Comparison of ENCODE assay signal across 11 mouse cellular contexts in the genomic region with DNA sequence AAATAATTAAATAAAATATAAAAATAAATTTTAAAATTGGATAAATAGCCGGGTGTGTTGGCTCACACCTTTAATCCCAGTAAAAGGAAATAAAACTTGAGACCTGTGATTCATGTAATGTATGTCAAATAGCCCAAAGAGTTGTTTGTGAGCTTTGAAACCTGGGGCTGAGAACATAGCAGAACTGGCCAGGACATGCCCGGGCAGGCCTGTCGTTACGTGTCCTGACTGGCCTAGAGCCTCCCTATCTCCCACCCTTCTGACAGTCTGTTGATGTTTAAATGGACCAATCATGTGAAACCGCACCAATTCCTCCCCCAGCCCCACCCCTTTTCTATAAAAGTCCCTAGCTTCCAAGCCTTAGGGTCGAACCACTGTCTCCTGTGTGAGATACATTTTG. TPM values are rescaled to one million over a fixed set of nuclear protein-coding genes. Genes with fewer than 3 reads are reported as not detected.
A peak's percentile ranks its signal among the peaks of the same experiment; 100 is the strongest.
DNase-seq lines count a peak whose midpoint lies in the region; TF ChIP-seq lines count a peak whose summit lies in the region.
"Not testable (repeated sequence)": the region's sequence is repeated elsewhere in the genome, so short reads cannot be mapped to it uniquely, and the experiment has no call there.
"Had no signal": no experiment of that assay in that cellular context is flagged by ENCODE, and none has a peak within 500 bp of the region (broad histone marks: within the 10 kb centered on the region; RNA-seq: fewer than 3 reads in every experiment).

No protein-coding gene starts in this region.

- H3K79me2 ChIP-seq in CH12.LX (replicated peaks; ENCODE audit: control insufficient read depth, extremely low read depth, insufficient read depth, poor library complexity, severe bottlenecking): not testable (repeated sequence)

- not testable (repeated sequence) for H3K9ac ChIP-seq in CH12.LX (ENCODE audit: insufficient read depth, low read depth); ES-Bruce4 (ENCODE audit: low read depth, poor library complexity, severe bottlenecking); ES-E14 (ENCODE audit: insufficient read depth, low read depth, low read length, poor library complexity, severe bottlenecking)

- in situ Hi-C loops in CH12.LX (cut with MboI; ENCODE audit: low pct_ligation_motif_present, low pct_unique_long_range_greater_than_20kb, low sequenced_read_pairs); ES-E14 (cut with MboI; ENCODE audit: low sequenced_read_pairs in 2 of 2, unreplicated experiment in 2 of 2): not testable (repeated sequence)

- H3K27me3 ChIP-seq in CH12.LX (replicated peaks); ES-Bruce4 (ENCODE audit: control insufficient read depth, insufficient read depth, low read length, poor library complexity, severe bottlenecking): not testable (repeated sequence)

- H3K4me1 ChIP-seq in CH12.LX (ENCODE audit: control insufficient read depth in 1 of 2, insufficient read depth in 2 of 2); ES-Bruce4 (ENCODE audit: control insufficient read depth, insufficient read depth, low read length): not testable (repeated sequence)
- H3K4me1 ChIP-seq in ES-E14 (ENCODE audit: control insufficient read depth in 2 of 2, insufficient read depth in 2 of 2, low read length in 2 of 2, poor library complexity in 1 of 2): peaks cover 5 to 22% of the 10 kb centered on the region in 2 experiments; a peak in 3 of 4 replicates

- DNase-seq in CH12.LX (ENCODE audit: extremely low read depth) (peak; percentile 31), ES-CJ7 (ENCODE audit: low read depth, low spot score) (peak; percentile 70), R1 (ENCODE audit: low read depth, low spot score) (peak; percentile 69), ZHBTc4 (ENCODE audit: low read depth, low spot score) (peak; percentile 87)
- not testable (repeated sequence) for DNase-seq in ES-E14 (ENCODE audit: low read depth, low spot score)

- TF ChIP-seq CTCF in CH12.LX (conservative IDR thresholded peaks at IDR 0.05 in 1 of 2, IDR thresholded peaks at IDR 0.05 in 1 of 2; ENCODE audit: low read depth in 2 of 2, low read length in 2 of 2); ES-Bruce4 (IDR thresholded peaks at IDR 0.05; ENCODE audit: low read depth, low read length): not testable (repeated sequence)

- H3K4me3 ChIP-seq in CH12.LX (replicated peaks in 1 of 3; ENCODE audit: low read depth in 2 of 3, low read length in 2 of 3, poor library complexity in 1 of 3); ES-Bruce4 (ENCODE audit: low read depth, low read length); ES-E14 (ENCODE audit: insufficient read depth in 1 of 2, low read depth in 1 of 2, low read length in 2 of 2, poor library complexity in 1 of 2, severe bottlenecking in 1 of 2): not testable (repeated sequence)

- dilution Hi-C loops in CH12.LX (cut with MboI; ENCODE audit: extremely low pct_ligation_motif_present, extremely low pct_unique_long_range_greater_than_20kb, low sequenced_read_pairs): not testable (repeated sequence)

- TF ChIP-seq EP300 in CH12.LX (IDR thresholded peaks at IDR 0.05; ENCODE audit: low read length): not testable (repeated sequence)
- peak; percentile 88 for TF ChIP-seq EP300 in ES-Bruce4 (IDR thresholded peaks at IDR 0.05; ENCODE audit: insufficient read depth, low read depth, low read length)

- H3K9me3 ChIP-seq in CH12.LX (replicated peaks; ENCODE audit: low read length); ES-Bruce4 (replicated peaks; ENCODE audit: control insufficient read depth, insufficient read depth, low read length, poor library complexity, severe bottlenecking); ES-E14 (ENCODE audit: control insufficient read depth, insufficient read depth, low read depth, low read length): not testable (repeated sequence)

- not testable (repeated sequence) for TF ChIP-seq RAD21 in CH12.LX (IDR thresholded peaks at IDR 0.05; ENCODE audit: low read depth, low read length)

- not testable (repeated sequence) for H3K27ac ChIP-seq in CH12.LX (ENCODE audit: insufficient read depth, low read depth)
- H3K27ac ChIP-seq in ES-Bruce4 (ENCODE audit: insufficient read depth, low read length) (peak overlapping the region; percentile 94), ES-E14 (ENCODE audit: insufficient read depth, low read depth, low read length, poor library complexity, severe bottlenecking) (peak overlapping the region; percentile 94)

- H3K4me2 ChIP-seq in CH12.LX (ENCODE audit: insufficient read depth, low read depth, poor library complexity, severe bottlenecking): not testable (repeated sequence)

- H3K36me3 ChIP-seq in CH12.LX (replicated peaks in 1 of 2; ENCODE audit: control insufficient read depth in 1 of 2, insufficient read depth in 1 of 2, low read length in 1 of 2); ES-Bruce4 (ENCODE audit: control insufficient read depth, insufficient read depth, low read length, poor library complexity, severe bottlenecking); ES-E14 (ENCODE audit: control insufficient read depth, insufficient read depth, low read length, poor library complexity, severe bottlenecking): not testable (repeated sequence)

- not testable (repeated sequence) for TF ChIP-seq POLR2A in CH12.LX (IDR thresholded peaks at IDR 0.05; ENCODE audit: low read depth, low read length); ES-Bruce4 (IDR thresholded peaks at IDR 0.05; ENCODE audit: insufficient read depth, low read length)

TF ChIP-seq in CH12.LX, 34 proteins besides CTCF, POLR2A, EP300 and RAD21:
- TF ChIP-seq CHD1 (IDR thresholded peaks at IDR 0.05; ENCODE audit: low read depth, low read length): peak; percentile 81; the same call in 1 of the 2 replicates
- 0 out of 2 replicates have a peak, but pooled peaks have one; percentile 24 for TF ChIP-seq TBP (conservative IDR thresholded peaks at IDR 0.05; ENCODE audit: low read depth, low read length)

RNA-seq across cellular contexts. Expression of a gene that starts 17.3 kb away (rescaled TPM):
- total RNA-seq in CH12.LX (2012; rRNA removed): 44.2 and 50.3 TPM in 2 replicates
- total RNA-seq in CH12.LX (2014; rRNA removed): 39.3 and 45.1 TPM in 2 replicates
- polyA plus RNA-seq in CH12.LX (2012; ENCODE audit: insufficient read length, low read depth): 43.7 and 53.7 TPM in 2 replicates
- 350 and 361 TPM in 2 replicates for polyA plus RNA-seq in ES-Bruce4 (2011; ENCODE audit: insufficient read depth, insufficient read length, low read depth, missing spikeins)
- 652 and 719 TPM in 2 replicates for total RNA-seq in ES-E14 (2012; rRNA removed)

RNA-seq across cellular contexts. Expression of a gene that starts 56.5 kb away (rescaled TPM):
- total RNA-seq in CH12.LX (2012; rRNA removed) (2.4 and 3.3 TPM in 2 replicates), CH12.LX (2014; rRNA removed) (0.19 TPM in 1 of 2 replicates, not detected in the other), ES-E14 (2012; rRNA removed) (0.53 and 0.62 TPM in 2 replicates)
- polyA plus RNA-seq in CH12.LX (2012; ENCODE audit: insufficient read length, low read depth) (0.56 and 0.63 TPM in 2 replicates), ES-Bruce4 (2011; ENCODE audit: insufficient read depth, insufficient read length, low read depth, missing spikeins) (0.90 and 1.3 TPM in 2 replicates)
- total RNA-seq: adrenal gland, adult 18-20 months; MEL had no signal
- polyA plus RNA-seq: adrenal gland, adult 2 months; C2C12; G1E had no signal

Comparison
In these comparisons a context has a peak if more than half of its experiments do, and no peak if none do; other contexts are left out.
1. RNA of a gene that starts 17.3 kb away (total RNA-seq): 652 to 719 TPM in ES-E14; 39.3 to 50.3 TPM in CH12.LX; every median in the first group is over 10 times any median in the second.